Mouse (Mus musculus): ENCODE measurements around the gene Cib1.

GRCm38 (mm10) chr7:80221179-80221750 is 11.3 kb downstream of the Cib1 start:
- TF ChIP-seq CTCF (conservative IDR thresholded peaks at IDR 0.05; ENCODE audit: insufficient read depth, insufficient read length, low read depth, low read length) (no peak), POLR2A (IDR thresholded peaks at IDR 0.05; ENCODE audit: low read depth, low read length) (no peak)

Measured in kidney, adult 2 months (tissue).